Mouse (Mus musculus) myocyte (in vitro differentiated cells): ENCODE data around the gene Catsper1. TPM values are rescaled to one million over a fixed set of nuclear protein-coding genes. Genes with fewer than 3 reads are reported as not detected.

Experiments used
- H3K27me3 ChIP-seq: one replicate; pipeline ENCODE4 v1.6.1; 2011; ENCODE audit not compliant: control insufficient read depth, insufficient read depth, insufficient read length
- H3K36me3 ChIP-seq: one replicate; pipeline ENCODE4 v1.6.1; 2011; ENCODE audit not compliant: control insufficient read depth, insufficient read depth
- H3K4me2 ChIP-seq: one replicate; pipeline ENCODE4 v1.6.1; 2011; ENCODE audit warnings: low read depth, control low read depth
- H3K4me3 ChIP-seq: one replicate; pipeline ENCODE4 v1.5.1; 2011; ENCODE audit warnings: mild to moderate bottlenecking, control low read depth, moderate library complexity
- H3K79me2 ChIP-seq: one replicate; pipeline ENCODE4 v1.6.1; 2011; ENCODE audit not compliant: control insufficient read depth, insufficient read depth
- H3ac ChIP-seq: one replicate; pipeline ENCODE4 v1.6.1; 2011; ENCODE audit not compliant: control insufficient read depth, insufficient read length
- CEBPB ChIP-seq: IDR thresholded peaks from 2 replicates; pipeline ENCODE4 v1.6.1; 2011; ENCODE audit warnings: mild to moderate bottlenecking, moderate library complexity; ENCODE audit not compliant: poor library complexity, insufficient read depth, severe bottlenecking
- E2F4 ChIP-seq: IDR thresholded peaks from one replicate; pipeline ENCODE4 v1.6.1; 2011; ENCODE audit warnings: mild to moderate bottlenecking, control low read depth, moderate library complexity; ENCODE audit not compliant: insufficient read depth
- MAX ChIP-seq: IDR thresholded peaks from one replicate; pipeline ENCODE4 v1.6.1; 2011; ENCODE audit warnings: low read depth, mild to moderate bottlenecking, control low read depth
- MYOD1 ChIP-seq, 3 experiments: IDR thresholded peaks; one replicate each; pipeline ENCODE4 v1.6.1; 2011; ENCODE audit warnings: control low read depth in 2 of 3, low read depth in 2 of 3, mild to moderate bottlenecking in 2 of 3, moderate library complexity in 1 of 3; ENCODE audit not compliant: insufficient read length in 2 of 3, control insufficient read depth in 1 of 3
- MYOG ChIP-seq, 3 experiments: IDR thresholded peaks; one replicate each; pipeline ENCODE4 v1.6.1; 2011; ENCODE audit warnings: control low read depth in 2 of 3, low read depth in 2 of 3, mild to moderate bottlenecking in 2 of 3; ENCODE audit not compliant: insufficient read length in 2 of 3, control insufficient read depth in 1 of 3, insufficient read depth in 1 of 3
- POLR2A ChIP-seq: IDR thresholded peaks from one replicate; pipeline ENCODE4 v1.6.1; 2011; ENCODE audit warnings: low read depth, mild to moderate bottlenecking, control low read depth, moderate library complexity; ENCODE audit not compliant: insufficient read length
- POLR2AphosphoS2 ChIP-seq: IDR thresholded peaks from one replicate; pipeline ENCODE4 v1.6.1; 2011; ENCODE audit warnings: low read depth, control low read depth; ENCODE audit not compliant: insufficient read length
- REST ChIP-seq: IDR thresholded peaks from one replicate; pipeline ENCODE4 v1.6.1; 2011; ENCODE audit warnings: mild to moderate bottlenecking, control low read depth, moderate library complexity; ENCODE audit not compliant: insufficient read depth, insufficient read length
- SRF ChIP-seq: IDR thresholded peaks from one replicate; pipeline ENCODE4 v1.6.1; 2011; ENCODE audit warnings: low read depth; ENCODE audit not compliant: control insufficient read depth, insufficient read length
- TCF12 ChIP-seq: IDR thresholded peaks from one replicate; pipeline ENCODE4 v1.6.1; 2011; ENCODE audit warnings: mild to moderate bottlenecking, control low read depth; ENCODE audit not compliant: poor library complexity, insufficient read depth, severe bottlenecking
- TCF3 ChIP-seq: IDR thresholded peaks from one replicate; pipeline ENCODE4 v1.6.1; 2011; ENCODE audit warnings: low read depth, control low read depth; ENCODE audit not compliant: insufficient read length
- polyA plus RNA-seq: library from polyadenylated mRNA; unstranded; fragments of >200 nt; fragmentation: generic; extraction: Trizol; gene quantifications from one replicate; pipeline ENCODE4 v1.2.1, GENCODE M21; 2012; ENCODE audit warnings: missing spikeins

Catsper1 gene
- polyA plus RNA-seq, 1 experiment: not detected

DNA sequence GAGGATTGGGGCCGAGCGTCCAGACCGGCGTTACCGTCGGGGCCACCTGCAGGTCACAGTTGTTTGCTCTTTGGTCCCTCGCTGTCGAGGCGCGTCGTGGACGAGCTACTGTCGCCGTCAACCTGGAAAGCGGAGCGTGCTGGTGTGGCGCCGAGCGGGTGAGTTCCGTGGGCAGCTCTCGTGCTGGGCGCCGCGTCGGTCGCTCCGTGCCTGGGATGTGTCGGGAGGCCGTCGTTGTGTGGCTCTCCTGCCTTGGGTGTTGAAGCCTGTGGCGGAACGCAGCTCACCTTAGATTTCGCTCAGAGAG is 31.5 kb downstream of the Catsper1 start, which contains the start of gene Banf1:
TSS of gene Banf1 (minus strand) at position 116 of the 307 bp plus-strand sequence.
- TF ChIP-seq SRF (peak; percentile 40), MAX (no peak), POLR2AphosphoS2 (peak; percentile 88), POLR2A (peak; percentile 79), MYOG (IDR thresholded peaks at IDR 0.05; ENCODE audit: control insufficient read depth in 1 of 3, insufficient read depth in 1 of 3, insufficient read length in 2 of 3, low read depth in 2 of 3) (peak in 1 of 3 experiments; percentile 17)
- H3K79me2 ChIP-seq: peaks cover 55% of the 10 kb centered on the region
- no peaks in the 10 kb centered on the region for H3K27me3 ChIP-seq
- peak within 1 kb of the TSS; percentile 93 for H3K4me2 ChIP-seq
- H3K36me3 ChIP-seq: peaks cover 25% of the 10 kb centered on the region
- H3K4me3 ChIP-seq: peak within 1 kb of the TSS; percentile 93
- H3ac ChIP-seq: peak within 1 kb of the TSS; percentile 69

DNA sequence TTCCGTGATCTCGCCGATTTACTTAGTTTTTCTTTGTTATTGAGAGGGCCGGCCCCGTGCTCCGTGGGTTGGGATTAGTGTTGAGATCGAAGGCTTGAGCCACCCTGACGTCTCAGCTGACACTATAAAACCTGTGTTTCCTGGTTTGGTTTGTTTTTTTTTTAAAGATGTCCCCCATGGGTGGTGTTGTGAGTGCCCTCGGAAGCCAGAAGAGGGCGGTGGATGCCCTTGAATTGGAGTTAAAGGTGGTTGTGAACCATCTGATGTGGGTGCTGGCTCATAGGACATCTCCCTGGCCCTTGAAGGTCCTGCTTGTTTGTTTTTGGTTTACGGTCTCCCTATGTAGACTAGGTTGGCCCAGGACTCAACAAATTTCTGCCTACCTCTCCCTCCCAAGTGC is 31.9 kb downstream of the Catsper1 start:
- peak overlapping the region; percentile 69 for H3ac ChIP-seq
- H3K79me2 ChIP-seq: peaks cover 55% of the 10 kb centered on the region
- H3K27me3 ChIP-seq: no peaks in the 10 kb centered on the region
- peak overlapping the region; percentile 93 for H3K4me3 ChIP-seq
- peak overlapping the region; percentile 92 for H3K4me2 ChIP-seq
- peaks cover 30% of the 10 kb centered on the region for H3K36me3 ChIP-seq
- TF ChIP-seq TCF3 (no peak), MAX (no peak), POLR2A (no peak), MYOD1 (IDR thresholded peaks at IDR 0.05; ENCODE audit: control insufficient read depth in 1 of 3, insufficient read length in 2 of 3, low read depth in 2 of 3) (no peak), SRF (no peak), E2F4 (no peak), TCF12 (no peak), REST (no peak), CEBPB (no peak)

DNA sequence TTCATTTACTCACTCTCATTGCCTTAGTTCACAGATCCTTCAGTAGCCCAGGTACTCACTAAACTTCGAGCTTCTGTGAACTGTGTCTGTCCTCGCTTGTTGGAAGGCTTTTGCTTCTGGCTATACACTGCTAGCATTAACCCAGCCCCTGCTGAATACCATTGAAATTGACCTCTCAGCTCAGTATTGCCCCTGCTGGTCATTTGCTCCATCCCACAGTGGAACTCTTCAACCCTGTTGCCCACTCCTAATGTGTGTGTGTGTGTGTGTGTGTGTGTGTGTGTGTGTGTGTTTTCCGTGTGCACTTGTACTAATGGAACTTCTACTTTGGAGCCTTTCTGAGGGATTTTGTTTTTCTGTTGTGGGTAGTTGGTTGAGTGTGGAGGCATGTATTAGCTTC is 35.4 kb downstream of the Catsper1 start:
- H3K79me2 ChIP-seq: peaks cover 28% of the 10 kb centered on the region
- TF ChIP-seq MAX: no peak
- no peaks in the 10 kb centered on the region for H3K27me3 ChIP-seq
- H3K4me3 ChIP-seq: no peak overlapping the region
- no peak overlapping the region for H3ac ChIP-seq
- H3K4me2 ChIP-seq: no peak overlapping the region
- H3K36me3 ChIP-seq: peaks cover 35% of the 10 kb centered on the region

DNA sequence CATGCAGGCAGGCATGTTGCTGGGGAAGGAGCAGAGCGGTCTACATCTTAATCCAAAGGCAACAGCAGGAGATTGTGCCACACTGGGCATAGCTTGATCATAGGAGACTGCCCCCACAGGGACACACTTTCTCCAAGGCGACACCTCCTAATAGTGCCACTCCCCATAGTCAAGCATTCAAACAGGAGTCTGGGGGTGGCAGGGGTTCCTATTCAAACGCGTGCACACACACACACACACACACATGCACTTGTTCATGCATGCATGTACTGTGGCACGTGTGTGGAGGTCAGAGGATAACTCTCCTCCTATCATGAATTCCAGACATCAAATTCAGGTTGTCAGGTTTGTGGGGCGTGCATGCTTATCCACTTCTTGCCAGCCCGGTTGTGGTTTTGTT is 37.2 kb downstream of the Catsper1 start:
- Histone ChIP-seq H3K36me3 (peaks cover 39% of the 10 kb centered on the region), H3ac (no peak overlapping the region), H3K4me3 (no peak overlapping the region), H3K27me3 (no peaks in the 10 kb centered on the region), H3K4me2 (no peak overlapping the region), H3K79me2 (peaks cover 17% of the 10 kb centered on the region)
- TF ChIP-seq POLR2AphosphoS2 (peak; percentile 65), SRF (no peak), MAX (no peak), TCF12 (no peak), TCF3 (no peak)

DNA sequence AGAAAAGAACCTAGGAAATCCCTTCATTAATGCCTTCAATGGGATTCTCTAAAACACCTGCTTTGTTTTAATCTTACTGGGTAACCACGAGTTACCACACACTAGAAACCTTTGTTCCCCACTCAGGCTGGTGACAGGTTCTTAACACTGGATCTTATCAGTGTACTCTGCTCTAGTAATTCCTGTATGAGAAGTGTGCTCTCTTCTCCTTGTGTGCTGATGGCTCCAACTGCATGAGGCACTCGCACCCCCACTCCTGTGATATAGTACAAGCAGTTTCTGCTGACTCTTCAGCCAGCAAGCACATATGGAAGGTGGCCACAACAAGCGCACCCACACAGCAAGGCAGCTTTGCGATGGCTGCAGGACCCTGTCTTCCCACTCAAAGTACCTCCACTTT is 38.6 kb downstream of the Catsper1 start:
- H3K4me2 ChIP-seq: no peak overlapping the region
- no peak overlapping the region for H3K4me3 ChIP-seq
- no peaks in the 10 kb centered on the region for H3K27me3 ChIP-seq
- peaks cover 39% of the 10 kb centered on the region for H3K36me3 ChIP-seq
- peaks cover 3% of the 10 kb centered on the region for H3K79me2 ChIP-seq
- H3ac ChIP-seq: no peak overlapping the region
- TF ChIP-seq TCF12: no peak

DNA sequence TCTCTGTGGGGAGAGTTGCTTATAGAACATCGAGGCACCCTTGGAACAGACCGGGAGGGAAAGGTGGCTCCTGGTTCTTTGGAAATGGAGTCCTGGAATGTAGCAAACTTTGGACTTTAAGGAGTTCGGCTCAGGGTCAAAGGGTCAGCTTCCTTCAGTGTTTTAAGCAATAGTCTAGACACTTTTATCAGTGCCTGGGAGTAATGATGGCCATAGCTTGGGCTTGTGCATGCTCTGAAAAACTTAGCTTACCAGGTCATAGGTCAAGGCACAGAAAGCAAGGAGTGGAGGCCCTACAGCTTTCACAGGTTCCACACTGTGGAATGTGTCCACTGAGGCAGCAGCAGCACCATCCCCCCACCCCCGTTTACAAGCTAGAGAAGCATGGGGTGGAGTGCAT is 39.2 kb downstream of the Catsper1 start:
- H3K4me3 ChIP-seq: no peak overlapping the region
- H3K4me2 ChIP-seq: no peak overlapping the region
- peaks cover 35% of the 10 kb centered on the region for H3K36me3 ChIP-seq
- no peaks in the 10 kb centered on the region for H3K27me3 ChIP-seq
- no peak overlapping the region for H3ac ChIP-seq
- H3K79me2 ChIP-seq: no peaks in the 10 kb centered on the region
- TF ChIP-seq POLR2AphosphoS2: peak; percentile 38
- no peak for TF ChIP-seq TCF12
